Mouse (Mus musculus) midbrain, postnatal 0 days (tissue): ENCODE measurements at regions not wholly inside any gene's neighbourhood (a gene's known extent, or its start where the extent isn't known, plus 50 kb on each side); places are given as distances from the start of the nearest gene placed in this dataset.

Source experiments
- ATAC-seq: fragments of 200-750 bp; cut with Nextera tagmentation; 2 replicates; pipeline ENCODE4 v1.8.0; 2017; ENCODE audit warnings: moderate number of reproducible peaks, mild to moderate bottlenecking, moderate TSS enrichment, moderate library complexity; ENCODE audit not compliant: low FRiP score
- DNase-seq: peaks from one replicate; pipeline ENCODE4 v3.0.0-alpha.2; 2015; ENCODE audit warnings: low spot score
- H3K27ac ChIP-seq: fragments of 300-500 bp; sonication (generic); 2 replicates; pipeline ENCODE4 v1.5.1; 2014; ENCODE audit warnings: low read depth, mild to moderate bottlenecking, low read length, mixed read lengths
- H3K27me3 ChIP-seq: fragments of 300-500 bp; sonication (generic); 2 replicates; pipeline ENCODE4 v1.6.1; 2014; ENCODE audit warnings: low read length, control low read depth, mixed read lengths; ENCODE audit not compliant: insufficient read depth
- H3K36me3 ChIP-seq: fragments of 300-500 bp; sonication (generic); 2 replicates; pipeline ENCODE4 v1.6.1; 2014; ENCODE audit warnings: low read length, control low read depth, mixed read lengths; ENCODE audit not compliant: insufficient read depth
- H3K4me1 ChIP-seq: fragments of 300-500 bp; sonication (generic); 2 replicates; pipeline ENCODE4 v1.6.1; 2014; ENCODE audit warnings: mild to moderate bottlenecking, control low read depth, antibody characterized with exemption, low read length, mixed read lengths; ENCODE audit not compliant: insufficient read depth
- H3K4me2 ChIP-seq: fragments of 300-500 bp; sonication (generic); 2 replicates; pipeline ENCODE4 v1.6.1; 2014; ENCODE audit warnings: low read depth, mild to moderate bottlenecking, low read length, mixed read lengths; ENCODE audit not compliant: poor library complexity, severe bottlenecking
- H3K4me3 ChIP-seq: fragments of 300-500 bp; sonication (generic); 2 replicates; pipeline ENCODE4 v1.5.1; 2014; ENCODE audit warnings: low read depth, mild to moderate bottlenecking, low read length, moderate library complexity
- H3K9ac ChIP-seq: fragments of 300-500 bp; sonication (generic); replicated peaks from 2 replicates; pipeline ENCODE4 v1.6.1; 2014; ENCODE audit warnings: mild to moderate bottlenecking, low read length, moderate library complexity, mixed read lengths; ENCODE audit not compliant: poor library complexity, severe bottlenecking
- H3K9me3 ChIP-seq: fragments of 300-500 bp; sonication (generic); 2 replicates; pipeline ENCODE4 v1.6.1; 2016; ENCODE audit warnings: low read length, control low read depth
- CTCF ChIP-seq: IDR thresholded peaks from 2 replicates; pipeline ENCODE4 v1.5.1; 2016; ENCODE audit warnings: antibody characterized with exemption, mild to moderate bottlenecking
- WGBS: fragments of 180-500 bp; shearing (Covaris S2); extraction: QIAGEN DNeasy Blood & Tissue Kit; methylation state at CpG from one replicate; pipeline ENCODE4 v1.1.7; 2014; 5-methylcytosine and 5-hydroxymethylcytosine counted together

DNA sequence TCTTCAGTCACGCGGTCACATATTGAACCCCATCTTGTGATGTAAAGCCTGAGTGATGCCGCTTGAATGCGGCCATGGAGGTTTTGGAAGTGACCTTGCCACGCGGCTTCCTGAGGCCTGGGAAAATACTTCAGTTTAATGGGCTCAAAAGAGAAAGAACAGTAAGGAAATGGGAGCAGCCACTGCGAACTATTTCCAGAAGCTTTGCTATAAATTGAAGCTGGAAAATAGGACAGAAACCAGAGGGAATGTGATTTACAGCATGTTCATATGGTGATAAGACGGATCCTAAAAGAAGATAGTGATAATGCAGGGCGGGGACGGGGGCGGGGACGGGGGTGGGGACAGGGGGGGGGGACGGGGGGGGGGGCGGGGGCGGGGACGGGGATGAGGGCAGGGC is 52.7 kb upstream of the Trpc4 start:
- WGBS = 82% methylated on average over 11 of the region's 16 CpGs
- Histone ChIP-seq H3K27ac (no peak overlapping the region), H3K4me1 (no peaks in the 10 kb centered on the region), H3K9ac (no peak overlapping the region), H3K9me3 (no peaks in the 10 kb centered on the region), H3K27me3 (no peaks in the 10 kb centered on the region), H3K4me2 (no peak overlapping the region), H3K4me3 (no peak overlapping the region), H3K36me3 (no peaks in the 10 kb centered on the region)
- ATAC-seq = no peak
- TF ChIP-seq CTCF = no peak
- DNase-seq = no peak

GRCm38 (mm10) chr3:54083634-54084033 is 72.2 kb upstream of the Trpc4 start:
- H3K4me3 ChIP-seq = no peak overlapping the region
- H3K36me3 ChIP-seq = no peaks in the 10 kb centered on the region
- DNase-seq (no peak), ATAC-seq (0 out of 2 replicates have a peak, but pooled peaks have one; percentile 31)
- no peak overlapping the region for H3K4me2 ChIP-seq
- no peaks in the 10 kb centered on the region for H3K4me1 ChIP-seq
- no peaks in the 10 kb centered on the region for H3K9me3 ChIP-seq
- no peaks in the 10 kb centered on the region for H3K27me3 ChIP-seq
- 40% methylated on average over 6 of the region's 6 CpGs for WGBS
- no peak overlapping the region for H3K27ac ChIP-seq
- H3K9ac ChIP-seq = no peak overlapping the region
- TF ChIP-seq CTCF = no peak

DNA sequence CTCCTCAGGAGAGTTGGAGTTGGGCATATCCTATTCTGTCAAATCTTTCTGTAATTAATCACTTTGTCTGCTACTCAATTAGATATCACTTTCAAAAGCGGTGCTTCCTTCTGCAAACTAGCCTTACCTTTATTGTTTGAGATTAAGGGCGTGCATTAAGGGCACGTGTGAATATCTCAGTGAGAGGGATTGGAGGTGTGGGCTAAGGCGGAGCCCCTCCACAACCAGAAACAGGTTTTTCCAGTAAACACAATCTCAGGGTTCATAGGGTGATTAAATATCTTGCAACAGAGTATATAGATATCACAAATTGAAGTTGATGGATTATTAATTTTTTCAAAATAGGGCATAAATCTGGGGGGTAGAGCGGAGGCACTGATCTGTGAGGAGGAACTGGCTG is 79.4 kb upstream of the Trpc4 start:
- no peak overlapping the region for H3K4me2 ChIP-seq
- H3K27ac ChIP-seq = no peak overlapping the region
- TF ChIP-seq CTCF = no peak
- no peaks in the 10 kb centered on the region for H3K4me1 ChIP-seq
- no peak overlapping the region for H3K4me3 ChIP-seq
- 86% methylated on average over 5 of the region's 5 CpGs for WGBS
- no peaks in the 10 kb centered on the region for H3K9me3 ChIP-seq
- H3K27me3 ChIP-seq = no peaks in the 10 kb centered on the region
- ATAC-seq (no peak), DNase-seq (no peak)
- H3K9ac ChIP-seq = no peak overlapping the region
- H3K36me3 ChIP-seq = no peaks in the 10 kb centered on the region

- DNase-seq (no peak), ATAC-seq (no peak)
- H3K9ac ChIP-seq = no peak overlapping the region
- no peak overlapping the region for H3K4me2 ChIP-seq
- H3K27me3 ChIP-seq = no peaks in the 10 kb centered on the region
- H3K4me1 ChIP-seq = no peaks in the 10 kb centered on the region
- no peak overlapping the region for H3K27ac ChIP-seq
- TF ChIP-seq CTCF = no peak
- 47% methylated on average over 1 of the region's 1 CpGs for WGBS
- no peak overlapping the region for H3K4me3 ChIP-seq
- H3K9me3 ChIP-seq = no peaks in the 10 kb centered on the region
- no peaks in the 10 kb centered on the region for H3K36me3 ChIP-seq
Observed at GRCm38 (mm10) chr3:54060653-54061052, 95.2 kb upstream of the Trpc4 start.

- TF ChIP-seq CTCF = no peak
- no peaks in the 10 kb centered on the region for H3K27me3 ChIP-seq
- H3K4me2 ChIP-seq = no peak overlapping the region
- H3K9me3 ChIP-seq = no peaks in the 10 kb centered on the region
- H3K9ac ChIP-seq = no peak overlapping the region
- H3K4me3 ChIP-seq = no peak overlapping the region
- H3K4me1 ChIP-seq = no peaks in the 10 kb centered on the region
- H3K27ac ChIP-seq = no peak overlapping the region
- ATAC-seq = no peak
- WGBS = 88% methylated on average over 7 of the region's 7 CpGs
- DNase-seq = no peak
- no peaks in the 10 kb centered on the region for H3K36me3 ChIP-seq
Observed at GRCm38 (mm10) chr3:54054376-54054775, 101.5 kb upstream of the Trpc4 start.

GRCm38 (mm10) chr3:54049370-54049769 is 106.5 kb upstream of the Trpc4 start:
- H3K4me1 ChIP-seq = no peaks in the 10 kb centered on the region; the same call in 1 of the 2 replicates
- 12% methylated on average over 2 of the region's 2 CpGs for WGBS
- TF ChIP-seq CTCF = no peak
- ATAC-seq (peak; percentile 78), DNase-seq (peak; percentile 53)
- H3K27ac ChIP-seq = peak overlapping the region; percentile 48; the same call in 1 of the 2 replicates
- no peaks in the 10 kb centered on the region for H3K36me3 ChIP-seq
- no peak overlapping the region for H3K4me3 ChIP-seq
- H3K9me3 ChIP-seq = no peaks in the 10 kb centered on the region
- H3K27me3 ChIP-seq = no peaks in the 10 kb centered on the region
- H3K9ac ChIP-seq = no peak overlapping the region
- no peak overlapping the region for H3K4me2 ChIP-seq
